Mouse (Mus musculus) lung, embryonic 16.5 days (tissue): ENCODE measurements at regions not wholly inside any gene's neighbourhood (a gene's known extent, or its start where the extent isn't known, plus 50 kb on each side); places are given as distances from the start of the nearest gene placed in this dataset.

Experiments used
- ATAC-seq: fragments of 200-750 bp; cut with Nextera tagmentation; 2 replicates; pipeline ENCODE4 v1.8.0; 2017; ENCODE audit warnings: low read depth, mild to moderate bottlenecking, moderate library complexity
- H3K27ac ChIP-seq: fragments of 300-500 bp; sonication (generic); 2 replicates; pipeline ENCODE4 v1.5.1; 2014; ENCODE audit warnings: mild to moderate bottlenecking, control low read depth, low read length
- H3K27me3 ChIP-seq: fragments of 300-500 bp; sonication (generic); 2 replicates; pipeline ENCODE4 v1.6.1; 2014; ENCODE audit warnings: low read depth, low read length, mixed read lengths; ENCODE audit not compliant: control insufficient read depth, insufficient read depth
- H3K36me3 ChIP-seq: fragments of 300-500 bp; sonication (generic); 2 replicates; pipeline ENCODE4 v1.6.1; 2014; ENCODE audit warnings: low read length; ENCODE audit not compliant: control insufficient read depth, insufficient read depth
- H3K4me1 ChIP-seq: fragments of 300-500 bp; sonication (generic); replicated peaks from 2 replicates; pipeline ENCODE4 v1.6.1; 2014; ENCODE audit warnings: low read length, mixed read lengths; ENCODE audit not compliant: control insufficient read depth, insufficient read depth
- H3K4me2 ChIP-seq: fragments of 300-500 bp; sonication (generic); 2 replicates; pipeline ENCODE4 v1.6.1; 2014; ENCODE audit warnings: low read depth, low read length, control low read depth
- H3K4me3 ChIP-seq: fragments of 300-500 bp; sonication (generic); 2 replicates; pipeline ENCODE4 v1.5.1; 2014; ENCODE audit warnings: mild to moderate bottlenecking, low read length, control low read depth
- H3K9ac ChIP-seq: fragments of 300-500 bp; sonication (generic); 2 replicates; pipeline ENCODE4 v1.6.1; 2014; ENCODE audit warnings: low read length, control low read depth
- H3K9me3 ChIP-seq: fragments of 300-500 bp; sonication (generic); 2 replicates; pipeline ENCODE4 v1.6.1; 2016; ENCODE audit warnings: low read length; ENCODE audit not compliant: control insufficient read depth
- WGBS: fragments of 180-500 bp; shearing (Covaris S2); extraction: QIAGEN DNeasy Blood & Tissue Kit; methylation state at CpG from one replicate; pipeline ENCODE4 v1.1.7; 2014; 5-methylcytosine and 5-hydroxymethylcytosine counted together

DNA sequence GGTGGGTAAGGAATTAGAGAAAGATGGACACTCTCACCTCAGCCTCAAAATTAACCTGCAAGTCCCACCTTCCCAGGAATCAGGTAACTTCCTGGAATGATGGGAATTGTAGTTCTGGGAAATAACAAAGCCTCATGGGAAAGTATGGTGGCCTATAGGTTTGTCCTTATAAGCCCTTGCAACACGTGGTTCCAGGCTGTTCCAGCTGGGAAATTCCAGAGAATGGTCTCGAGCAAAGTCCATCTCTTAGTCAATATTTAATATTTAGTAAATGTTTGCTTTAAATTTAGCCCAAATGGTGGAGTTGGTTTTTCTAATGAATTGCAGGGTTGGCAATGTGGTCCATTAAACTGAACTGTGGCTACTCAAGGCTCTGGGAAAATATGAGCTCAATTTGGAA, 150.5 kb downstream of the Trim29 start:
- ATAC-seq: no peak
- Histone ChIP-seq H3K27me3 (no peaks in the 10 kb centered on the region), H3K4me1 (no peaks in the 10 kb centered on the region), H3K36me3 (no peaks in the 10 kb centered on the region), H3K4me3 (no peak overlapping the region), H3K9me3 (no peaks in the 10 kb centered on the region), H3K4me2 (no peak overlapping the region), H3K27ac (no peak overlapping the region), H3K9ac (no peak overlapping the region)
- WGBS: 27% methylated on average over 2 of the region's 2 CpGs

- H3K4me2 ChIP-seq: no peak overlapping the region
- H3K27me3 ChIP-seq: no peaks in the 10 kb centered on the region
- H3K9me3 ChIP-seq: no peaks in the 10 kb centered on the region
- WGBS: 91% methylated on average over 13 of the region's 13 CpGs
- no peak overlapping the region for H3K4me3 ChIP-seq
- H3K9ac ChIP-seq: no peak overlapping the region
- no peaks in the 10 kb centered on the region for H3K36me3 ChIP-seq
- no peak for ATAC-seq
- no peaks in the 10 kb centered on the region for H3K4me1 ChIP-seq
- H3K27ac ChIP-seq: no peak overlapping the region
These were observed 152.9 kb downstream of the Trim29 start for GRCm38 (mm10) chr9:43463445-43464090.

DNA sequence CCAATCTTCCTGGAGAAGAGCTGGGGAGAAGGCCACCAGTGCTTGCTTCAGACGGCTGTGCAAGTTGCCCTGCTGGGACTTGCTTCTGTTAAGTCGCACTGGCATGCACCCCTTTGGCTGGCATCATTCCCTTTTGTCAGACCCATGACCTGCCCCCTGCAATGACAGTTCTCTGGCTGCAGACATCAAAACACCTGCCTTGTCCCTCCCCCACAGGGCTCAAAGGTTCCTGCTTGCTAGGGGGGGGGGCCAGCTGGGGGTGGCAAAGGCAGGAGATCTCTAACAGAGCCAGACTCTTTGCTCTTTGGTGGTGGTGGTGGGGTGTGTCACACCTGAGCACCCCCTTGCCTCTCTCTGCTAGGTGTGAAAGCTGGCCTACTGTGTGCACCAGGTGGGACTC, 154.5 kb downstream of the Trim29 start:
- H3K27ac ChIP-seq: no peak overlapping the region
- no peaks in the 10 kb centered on the region for H3K36me3 ChIP-seq
- ATAC-seq: no peak
- no peaks in the 10 kb centered on the region for H3K9me3 ChIP-seq
- 30% methylated on average over 2 of the region's 2 CpGs for WGBS
- H3K27me3 ChIP-seq: no peaks in the 10 kb centered on the region
- no peaks in the 10 kb centered on the region for H3K4me1 ChIP-seq
- H3K4me2 ChIP-seq: no peak overlapping the region
- H3K9ac ChIP-seq: no peak overlapping the region
- H3K4me3 ChIP-seq: no peak overlapping the region

- no peaks in the 10 kb centered on the region for H3K4me1 ChIP-seq
- no peak overlapping the region for H3K4me2 ChIP-seq
- no peak overlapping the region for H3K9ac ChIP-seq
- no peak overlapping the region for H3K4me3 ChIP-seq
- no peaks in the 10 kb centered on the region for H3K9me3 ChIP-seq
- no peaks in the 10 kb centered on the region for H3K27me3 ChIP-seq
- no peaks in the 10 kb centered on the region for H3K36me3 ChIP-seq
- no peak overlapping the region for H3K27ac ChIP-seq
- ATAC-seq: no peak
- 41% methylated on average over 8 of the region's 8 CpGs for WGBS
These were observed 155.2 kb downstream of the Trim29 start for GRCm38 (mm10) chr9:43465731-43466330.

DNA sequence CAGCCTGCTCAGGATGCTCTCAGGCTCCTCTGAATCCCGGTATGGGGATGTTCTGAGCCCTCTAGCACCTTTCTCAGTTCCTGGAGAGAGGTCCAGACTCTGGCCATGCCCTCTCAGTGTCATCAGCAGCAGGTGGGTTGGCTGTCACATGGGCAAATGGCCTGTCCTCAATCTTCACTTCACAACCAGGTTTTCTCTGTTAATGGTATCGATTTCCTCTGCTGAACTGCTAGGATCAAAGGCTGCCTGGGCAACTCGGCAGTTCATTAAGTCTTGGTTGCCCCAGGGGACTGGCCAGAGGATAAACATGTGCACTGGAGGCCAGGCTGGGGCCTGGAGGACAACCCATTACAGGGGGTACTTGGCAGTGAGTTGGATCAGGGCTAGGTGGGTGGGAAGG, 156.2 kb downstream of the Trim29 start:
- Histone ChIP-seq H3K9me3 (no peaks in the 10 kb centered on the region), H3K36me3 (no peaks in the 10 kb centered on the region), H3K4me2 (no peak overlapping the region), H3K4me1 (no peaks in the 10 kb centered on the region), H3K4me3 (no peak overlapping the region), H3K27me3 (no peaks in the 10 kb centered on the region), H3K9ac (no peak overlapping the region), H3K27ac (no peak overlapping the region)
- ATAC-seq: no peak
- WGBS: 31% methylated on average over 3 of the region's 3 CpGs

DNA sequence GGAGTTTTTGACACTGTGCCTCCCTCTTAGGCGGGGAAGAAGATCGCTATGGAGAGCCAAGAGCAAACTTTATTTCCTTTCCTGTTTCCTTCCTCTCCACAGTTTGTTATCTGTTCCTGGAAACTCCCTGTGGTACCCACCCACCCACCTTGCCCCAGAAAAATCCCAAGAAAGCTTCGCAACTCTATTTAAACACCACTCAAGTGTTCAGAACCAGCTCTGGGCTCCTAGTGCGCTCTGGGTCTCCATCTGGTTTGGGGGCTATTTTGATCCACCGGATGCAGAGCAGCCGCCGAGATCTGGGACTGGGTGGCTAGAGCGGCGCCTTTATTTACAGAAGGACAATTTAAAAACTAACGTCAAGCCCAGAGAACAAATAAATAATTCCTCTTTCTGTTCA, 158.6 kb downstream of the Trim29 start:
- no peak overlapping the region for H3K4me2 ChIP-seq
- ATAC-seq: no peak
- H3K27me3 ChIP-seq: no peaks in the 10 kb centered on the region
- WGBS: 58% methylated on average over 10 of the region's 10 CpGs
- no peak overlapping the region for H3K27ac ChIP-seq
- H3K4me3 ChIP-seq: no peak overlapping the region
- H3K36me3 ChIP-seq: no peaks in the 10 kb centered on the region
- H3K9me3 ChIP-seq: no peaks in the 10 kb centered on the region
- no peak overlapping the region for H3K9ac ChIP-seq
- no peaks in the 10 kb centered on the region for H3K4me1 ChIP-seq

DNA sequence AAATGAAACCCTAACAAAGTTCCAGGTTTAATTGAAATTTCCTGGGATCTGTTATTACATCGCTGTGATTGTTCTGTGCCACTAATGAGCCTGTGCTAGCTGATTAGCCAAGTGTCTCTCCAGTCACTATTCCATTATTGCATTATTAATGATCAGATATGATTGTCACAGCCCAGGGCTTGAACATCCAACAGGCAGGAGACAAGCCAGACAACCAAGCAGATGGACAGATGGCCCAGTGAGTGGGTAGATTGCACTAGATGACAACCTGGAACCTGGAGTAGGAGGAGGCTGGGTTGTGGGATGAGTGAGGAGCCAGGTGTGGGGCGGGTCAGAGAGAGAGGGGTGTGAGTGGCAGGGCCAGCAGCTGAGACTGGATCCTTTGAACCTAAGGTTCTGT, 161.6 kb downstream of the Trim29 start:
- no peak overlapping the region for H3K4me3 ChIP-seq
- no peaks in the 10 kb centered on the region for H3K4me1 ChIP-seq
- H3K9me3 ChIP-seq: no peaks in the 10 kb centered on the region
- 65% methylated on average over 2 of the region's 2 CpGs for WGBS
- H3K27ac ChIP-seq: no peak overlapping the region
- no peaks in the 10 kb centered on the region for H3K27me3 ChIP-seq
- H3K4me2 ChIP-seq: no peak overlapping the region
- H3K9ac ChIP-seq: no peak overlapping the region
- ATAC-seq: no peak
- no peaks in the 10 kb centered on the region for H3K36me3 ChIP-seq

GRCm38 (mm10) chr9:43473164-43473563, 162.5 kb downstream of the Trim29 start:
- no peaks in the 10 kb centered on the region for H3K4me1 ChIP-seq
- no peak overlapping the region for H3K4me3 ChIP-seq
- H3K27ac ChIP-seq: no peak overlapping the region
- H3K9me3 ChIP-seq: no peaks in the 10 kb centered on the region
- no peaks in the 10 kb centered on the region for H3K36me3 ChIP-seq
- 62% methylated on average over 1 of the region's 1 CpGs for WGBS
- H3K9ac ChIP-seq: no peak overlapping the region
- H3K4me2 ChIP-seq: no peak overlapping the region
- H3K27me3 ChIP-seq: no peaks in the 10 kb centered on the region
- ATAC-seq: no peak

DNA sequence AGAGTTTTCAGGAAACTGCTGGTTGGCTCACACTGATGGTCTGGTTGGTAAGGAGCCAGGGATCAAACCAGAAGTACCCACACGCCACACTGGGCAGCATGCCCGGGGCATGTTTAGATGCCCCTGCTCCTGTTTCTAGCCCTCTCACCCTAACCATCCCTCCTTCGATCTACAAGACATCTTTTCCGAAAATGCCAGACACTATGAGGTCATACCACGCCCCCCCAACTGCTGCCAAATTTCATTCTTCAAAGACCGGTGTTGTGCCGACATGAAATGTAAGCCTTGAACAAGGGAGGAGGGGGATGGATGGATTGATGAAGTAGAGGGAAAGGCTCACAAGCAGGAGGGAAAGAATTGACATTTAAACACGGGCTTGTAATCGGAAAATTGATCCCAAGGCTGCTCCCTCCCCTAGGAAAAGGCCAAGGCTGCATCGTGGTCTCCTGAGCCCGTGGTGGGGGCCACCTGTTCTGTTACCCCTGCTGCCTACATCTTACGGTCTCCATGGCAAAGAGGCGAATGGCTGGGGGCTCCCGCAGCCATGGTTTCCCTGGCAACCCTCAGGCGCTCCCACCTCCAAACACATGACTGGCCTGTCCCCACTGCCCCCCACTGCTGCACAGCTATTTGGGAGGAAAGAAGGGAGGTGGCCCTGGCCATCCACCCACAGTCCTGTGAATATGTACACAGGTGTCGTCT, 163.1 kb downstream of the Trim29 start:
- ATAC-seq: no peak
- no peak overlapping the region for H3K9ac ChIP-seq
- no peak overlapping the region for H3K27ac ChIP-seq
- H3K4me2 ChIP-seq: no peak overlapping the region
- H3K4me3 ChIP-seq: no peak overlapping the region
- no peaks in the 10 kb centered on the region for H3K4me1 ChIP-seq
- 53% methylated on average over 16 of the region's 16 CpGs for WGBS
- no peaks in the 10 kb centered on the region for H3K9me3 ChIP-seq
- H3K36me3 ChIP-seq: no peaks in the 10 kb centered on the region
- H3K27me3 ChIP-seq: no peaks in the 10 kb centered on the region
